Mouse (Mus musculus): Measurements from ENCODE around the gene Pbld2.
"Not testable (repeated sequence)": the region's sequence is repeated elsewhere in the genome, so short reads cannot be mapped to it uniquely, and the experiment has no call there.

Pbld2 gene

DNA sequence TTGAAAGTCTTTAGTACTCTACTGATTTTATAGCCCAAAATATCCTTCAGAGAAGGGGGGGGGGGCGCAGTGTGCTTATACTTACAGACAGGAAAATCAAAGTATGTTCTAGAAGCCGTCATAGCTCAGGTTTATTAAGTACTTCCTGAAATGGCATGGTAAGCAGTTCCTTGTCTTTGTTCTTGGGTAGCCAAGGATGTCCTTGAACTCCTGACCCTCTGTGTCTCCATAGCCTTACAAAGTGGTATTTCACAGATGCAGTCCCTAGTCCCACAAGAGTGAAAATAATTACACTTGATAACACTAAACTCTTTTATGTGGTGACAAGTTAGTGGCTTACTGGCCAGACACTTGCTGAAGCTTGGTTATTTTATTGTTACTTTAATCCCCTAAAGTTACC is 901 bp downstream of the Pbld2 start:
- intact Hi-C loops (cut with DNase I): no loop called here

DNA sequence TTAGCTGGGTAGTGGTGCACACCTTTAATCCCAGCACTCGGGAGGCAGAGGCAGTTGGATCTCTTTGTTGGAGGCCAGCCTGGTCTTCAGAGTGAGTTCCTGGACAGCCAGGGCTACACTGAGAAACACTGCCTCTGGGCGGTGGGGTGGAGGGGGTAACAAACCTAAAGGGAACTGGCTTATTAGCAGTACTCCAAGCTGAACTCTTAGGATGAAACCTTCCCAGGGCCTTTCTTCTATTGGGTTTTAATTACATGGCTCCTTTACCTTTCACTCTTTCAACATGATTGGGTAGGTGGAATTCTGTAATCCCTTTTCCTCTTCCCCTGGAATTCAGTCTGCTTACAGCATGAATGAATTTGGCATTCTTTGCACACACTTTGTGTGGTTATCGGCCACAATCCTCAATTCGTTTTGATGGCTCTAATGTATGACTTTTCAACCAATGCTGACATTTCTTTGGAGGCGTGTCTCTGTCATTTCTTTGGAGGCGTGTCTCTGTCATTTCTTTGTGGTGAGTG is 1.4 kb downstream of the Pbld2 start:
- intact Hi-C loops (cut with DNase I): no loop called here

DNA sequence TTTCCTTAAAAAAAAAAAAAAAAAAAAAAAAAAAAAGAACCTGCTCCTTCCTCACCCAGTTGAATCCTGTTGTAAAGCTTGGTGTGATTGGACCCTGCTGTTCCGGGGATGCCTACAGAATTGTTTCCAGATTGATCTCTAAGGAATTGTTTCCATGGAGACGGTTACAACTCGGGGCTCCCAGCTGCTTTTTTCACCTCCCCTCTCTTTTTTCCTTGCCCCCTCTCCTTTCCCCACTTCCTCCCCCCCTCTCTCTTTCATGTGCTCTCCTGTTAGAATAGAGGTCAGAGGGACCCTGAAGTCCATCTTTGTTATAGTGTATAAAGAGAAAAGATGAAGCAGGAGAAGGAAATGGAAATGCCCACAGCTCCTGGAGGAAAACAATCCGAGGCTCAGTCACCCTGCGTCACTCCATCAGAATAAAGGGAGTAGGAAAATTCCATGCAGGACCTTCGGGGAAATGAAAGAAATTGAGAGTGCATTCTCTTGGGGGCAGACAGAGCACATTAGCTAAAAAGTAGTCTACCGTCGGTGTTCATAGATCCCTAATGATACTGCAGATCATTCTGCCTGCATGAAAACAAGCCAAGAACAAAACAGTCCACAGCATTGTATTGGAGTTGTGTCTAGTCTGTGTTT is 2.2 kb downstream of the Pbld2 start:
- intact Hi-C loops (cut with DNase I): no loop called here

DNA sequence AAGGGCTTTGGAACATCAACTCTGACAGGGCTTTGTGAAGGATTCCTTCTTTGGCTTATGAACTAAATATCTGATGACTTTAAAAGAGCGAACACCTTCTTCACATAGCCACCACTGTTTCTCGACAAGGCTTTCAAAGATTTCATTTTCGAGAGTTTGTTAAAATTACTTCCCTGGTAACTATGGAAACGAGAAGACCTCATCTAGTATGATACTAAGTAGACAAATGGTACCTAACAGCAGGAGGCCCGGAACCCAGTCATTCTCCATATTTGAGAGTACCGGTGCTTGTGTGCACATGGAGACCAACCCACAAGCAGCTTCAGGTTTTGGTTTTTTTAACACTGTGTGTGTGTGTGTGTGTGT is 2.7 kb downstream of the Pbld2 start:
- intact Hi-C loops (cut with DNase I): no loop called here

DNA sequence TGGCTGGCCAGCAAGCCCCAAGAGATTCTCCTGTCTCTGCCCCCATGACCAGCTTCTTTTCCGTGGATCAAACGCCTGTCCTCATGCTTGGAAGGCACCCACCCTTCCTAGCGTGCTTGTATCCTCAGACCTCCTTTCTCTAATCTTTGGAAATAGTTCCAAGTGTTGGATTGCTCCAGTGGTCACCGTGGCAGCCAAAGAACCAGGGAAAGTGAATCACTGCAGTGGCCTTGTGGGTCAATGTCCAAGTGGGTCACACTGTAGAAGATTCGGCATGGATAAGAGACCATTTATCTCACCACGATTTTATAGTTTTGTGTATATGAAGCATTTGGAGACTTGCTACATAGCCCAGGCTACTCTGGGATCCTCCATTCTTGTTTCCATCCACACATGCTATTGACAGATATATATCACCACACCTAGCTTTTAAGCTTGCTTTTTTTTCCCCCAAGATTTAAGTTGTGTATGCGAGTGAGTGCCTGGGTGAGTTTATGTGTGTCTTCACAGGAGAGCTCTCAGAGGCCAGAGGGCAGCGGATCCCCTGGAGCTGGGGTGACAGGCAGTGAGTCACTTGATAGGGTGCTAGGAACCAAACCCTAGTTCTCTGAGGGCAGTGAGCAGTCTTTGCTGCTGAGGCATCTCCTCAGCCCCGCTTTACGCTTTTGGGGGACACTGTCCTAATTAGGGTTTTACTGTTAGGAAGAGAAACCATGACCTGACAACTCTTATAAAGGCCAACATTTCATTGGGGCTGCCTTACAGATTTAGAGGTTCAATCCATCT is 3.5 kb downstream of the Pbld2 start:
- intact Hi-C loops (cut with DNase I): loop anchor here (2.0 kb wide), 1 partner anchor 31 kb away; no protein-coding TSS in a partner anchor

DNA sequence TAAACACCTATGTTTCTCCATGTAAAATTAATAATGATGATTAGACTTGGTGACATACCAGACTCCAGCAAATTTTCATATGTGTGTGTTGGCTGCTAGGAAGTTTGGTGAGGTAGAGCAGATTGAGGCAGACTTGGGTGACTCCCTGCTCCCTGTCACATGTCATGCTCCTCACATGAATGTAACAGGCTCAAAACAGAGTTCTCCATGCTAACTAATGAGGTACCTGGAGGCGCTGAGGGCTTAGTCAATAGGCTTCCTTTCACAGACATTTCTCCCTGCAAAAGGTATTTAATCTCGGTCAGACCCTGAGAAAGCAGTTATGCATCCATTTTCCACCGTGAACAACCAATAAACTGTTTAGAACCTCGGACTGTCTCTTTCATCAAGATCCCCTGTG is 4.3 kb downstream of the Pbld2 start:
- intact Hi-C loops (cut with DNase I): loop anchor here (2.0 kb wide), 1 partner anchor 30 kb away; no protein-coding TSS in a partner anchor

DNA sequence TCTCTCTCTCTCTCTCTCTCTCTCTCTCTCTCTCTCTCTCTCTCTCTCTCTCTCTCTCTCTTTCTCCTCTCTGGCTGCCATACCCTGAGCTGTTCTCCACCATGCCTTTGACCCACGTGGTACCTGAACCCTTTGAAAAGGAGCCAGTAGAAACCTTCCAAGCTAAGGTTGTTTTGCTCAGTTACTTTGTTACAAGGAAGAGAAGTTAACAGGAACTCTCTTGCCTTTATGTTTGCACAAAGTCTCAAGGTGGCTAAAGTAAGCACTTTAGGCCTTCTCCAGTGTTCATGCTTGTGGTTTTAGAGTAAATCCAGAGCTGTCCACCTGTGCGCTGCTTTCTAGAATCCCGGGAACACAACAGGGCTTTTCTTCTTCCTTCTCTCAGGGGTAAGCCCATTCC is 8.2 kb downstream of the Pbld2 start:
- intact Hi-C loops (cut with DNase I): no loop called here

DNA sequence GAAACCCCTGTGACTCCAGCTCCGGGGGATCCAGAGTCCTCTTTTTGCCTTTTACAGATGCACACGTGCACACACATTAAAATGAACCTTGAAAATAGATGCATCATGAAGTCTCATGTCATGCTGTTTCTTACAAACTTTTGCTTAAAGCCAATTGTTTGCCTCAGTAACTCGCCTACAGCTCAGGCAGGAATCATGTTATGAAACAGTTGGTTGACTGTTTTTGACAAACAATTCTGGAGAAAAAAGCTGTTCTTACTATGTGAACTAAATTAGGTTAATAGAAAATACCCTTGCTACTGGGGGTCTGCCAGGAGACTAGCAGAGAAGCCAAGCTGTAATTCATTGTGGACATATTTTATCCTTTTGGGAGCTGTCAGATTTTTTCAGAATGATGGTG is 8.8 kb downstream of the Pbld2 start:
- intact Hi-C loops (cut with DNase I): no loop called here

DNA sequence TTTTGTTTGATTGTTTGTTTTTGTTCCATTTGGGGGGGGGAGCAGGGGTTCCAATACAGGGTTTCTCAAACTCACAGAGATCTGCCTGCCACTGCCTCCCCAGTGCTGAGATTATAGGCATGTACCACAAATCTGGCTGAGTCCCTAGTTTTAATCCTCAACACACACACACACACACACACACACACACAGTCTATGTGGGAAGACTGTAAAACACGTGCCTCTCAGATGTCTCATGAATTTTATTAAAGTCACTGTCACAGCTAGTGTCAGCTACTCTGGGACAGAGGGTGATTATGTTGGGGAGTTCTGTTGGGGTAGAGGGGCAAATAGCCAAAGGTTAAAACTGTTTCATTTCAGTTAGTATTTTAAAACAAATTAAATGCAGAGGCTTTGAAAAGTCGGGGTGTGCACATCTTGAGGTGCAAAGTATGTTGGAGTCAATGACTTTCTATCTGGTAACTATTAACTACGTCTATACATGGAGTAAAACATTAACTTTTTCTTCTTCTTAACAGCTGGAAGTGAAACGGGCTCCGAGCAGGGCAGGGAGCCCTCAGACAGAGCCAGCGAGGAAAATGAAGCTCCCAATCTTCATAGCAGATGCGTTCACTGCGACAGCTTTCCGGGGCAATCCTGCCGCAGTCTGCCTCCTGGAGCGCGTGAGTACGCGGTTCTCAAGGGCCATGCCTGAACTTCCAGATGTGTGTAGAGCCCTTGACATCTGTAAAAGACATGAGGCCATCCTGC is 14.6 kb downstream of the Pbld2 start:
- intact Hi-C loops (cut with DNase I): no loop called here

DNA sequence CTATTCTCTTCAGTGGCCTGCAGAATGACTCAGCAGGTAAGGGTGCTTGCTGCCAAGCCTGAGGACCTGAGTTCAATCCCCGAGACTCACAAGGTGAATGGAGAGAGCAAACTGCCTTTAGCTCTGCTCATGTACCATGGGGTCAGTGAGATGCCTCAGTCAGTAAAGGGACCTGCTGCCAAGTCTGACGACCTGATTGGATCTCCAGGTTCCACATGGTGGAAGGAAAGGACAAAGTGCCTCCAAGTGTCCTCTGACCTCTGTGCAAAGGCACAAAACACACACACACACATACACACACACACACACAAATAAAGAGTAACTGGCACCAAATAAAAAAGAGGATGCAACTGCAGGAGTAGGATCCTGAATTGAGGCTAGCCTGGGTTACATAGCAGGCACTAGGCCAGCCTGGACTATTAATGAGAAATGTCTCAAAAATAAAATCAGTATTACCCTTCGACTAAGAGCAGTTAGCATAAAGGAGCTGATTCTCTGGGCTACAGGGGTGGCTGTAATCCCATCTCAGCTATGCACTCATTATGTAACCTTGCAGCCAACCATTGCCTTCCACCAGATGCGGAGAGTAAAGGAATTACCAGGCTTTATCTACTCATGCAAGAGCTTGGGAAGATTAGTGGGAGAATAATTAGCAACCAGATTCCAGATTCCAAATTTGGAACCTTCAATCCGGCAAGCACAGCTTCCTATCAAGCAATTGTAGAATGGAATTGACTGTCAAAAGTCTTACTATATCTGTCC is 15.9 kb downstream of the Pbld2 start:
- intact Hi-C loops (cut with DNase I): loop anchor here (10.0 kb wide), 1 partner anchor 75 kb away; no protein-coding TSS in a partner anchor

DNA sequence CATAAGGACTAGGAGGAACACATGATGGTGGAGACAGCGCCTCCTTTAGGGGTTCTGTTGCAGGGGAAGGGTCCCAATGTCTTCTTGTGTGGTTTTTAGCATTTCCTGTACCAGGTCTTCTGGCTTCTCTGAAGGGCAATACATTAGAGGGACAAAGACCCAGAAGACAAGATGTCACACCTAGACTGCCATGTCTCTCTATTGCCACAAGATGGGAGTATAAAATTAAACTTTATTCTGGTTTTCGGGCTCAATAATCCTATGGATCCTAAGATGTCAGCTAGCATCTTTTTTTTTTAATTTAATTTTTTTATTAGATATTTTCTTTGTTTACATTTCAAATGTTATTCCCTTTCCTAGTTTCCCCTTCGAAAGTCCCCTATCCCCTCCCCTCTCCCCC is 19.0 kb downstream of the Pbld2 start:
- intact Hi-C loops (cut with DNase I): loop anchor here (10.0 kb wide), 1 partner anchor 72 kb away; no protein-coding TSS in a partner anchor

DNA sequence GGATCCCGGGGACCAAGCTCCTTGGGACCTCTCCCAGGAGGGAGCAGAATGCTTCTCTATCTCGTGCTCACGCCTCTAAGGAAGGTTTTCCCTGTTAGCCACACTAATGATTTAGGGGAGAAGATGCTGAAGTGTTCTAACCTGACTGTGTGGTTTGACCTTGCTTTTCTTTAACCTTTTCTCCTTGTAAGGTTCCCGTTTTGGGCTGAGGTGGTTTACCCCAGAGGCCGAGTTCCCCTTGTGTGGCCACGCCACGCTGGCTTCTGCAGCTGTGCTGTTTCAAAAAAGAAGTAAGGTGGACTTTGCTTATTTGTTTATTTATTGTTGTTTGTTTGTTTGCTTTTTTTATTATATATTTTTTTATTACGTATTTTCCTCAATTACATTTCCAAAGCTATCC is 23.6 kb downstream of the Pbld2 start:
- intact Hi-C loops (cut with DNase I): loop anchor here (10.0 kb wide), 1 partner anchor 67 kb away; no protein-coding TSS in a partner anchor

DNA sequence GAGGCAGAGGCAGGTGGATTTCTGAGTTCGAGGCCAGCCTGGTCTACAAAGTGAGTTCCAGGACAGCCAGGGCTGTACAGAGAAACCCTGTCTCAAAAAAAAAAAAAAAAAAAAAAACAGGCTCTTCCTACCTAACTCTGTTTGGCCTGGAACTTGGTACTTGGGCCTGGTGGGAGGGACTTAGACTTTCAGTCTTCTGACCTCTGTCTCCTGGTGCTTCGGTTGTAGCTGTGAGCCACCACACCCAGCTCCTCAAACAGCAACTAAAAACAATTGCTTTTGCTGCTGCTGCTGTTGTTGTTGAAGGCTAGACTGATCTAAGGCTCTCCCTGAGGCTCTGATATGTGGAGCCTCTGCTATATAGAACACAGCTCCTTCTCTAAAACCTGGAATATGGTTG is 25.0 kb downstream of the Pbld2 start:
- intact Hi-C loops (cut with DNase I): loop anchor here (10.0 kb wide), 1 partner anchor 66 kb away; no protein-coding TSS in a partner anchor

DNA sequence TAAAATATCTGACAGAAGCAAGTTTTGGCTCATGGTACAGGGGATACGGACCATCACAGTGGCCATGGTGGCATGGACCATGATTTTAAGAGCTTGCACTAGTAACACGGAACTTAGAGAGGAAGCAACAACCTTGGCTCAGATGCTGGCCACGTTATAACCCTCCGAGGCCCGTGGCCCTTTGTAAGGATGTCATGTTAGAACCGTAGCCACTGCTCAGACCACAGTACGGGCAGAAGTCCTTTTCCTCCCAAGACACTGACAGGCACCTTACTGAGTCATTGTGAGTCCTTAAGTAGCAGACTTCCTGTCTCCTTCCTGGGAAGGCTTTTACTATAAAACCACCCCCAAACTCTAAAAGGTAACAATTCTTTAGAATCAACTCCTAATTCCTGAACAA is 27.2 kb downstream of the Pbld2 start:
- intact Hi-C loops (cut with DNase I): no loop called here

DNA sequence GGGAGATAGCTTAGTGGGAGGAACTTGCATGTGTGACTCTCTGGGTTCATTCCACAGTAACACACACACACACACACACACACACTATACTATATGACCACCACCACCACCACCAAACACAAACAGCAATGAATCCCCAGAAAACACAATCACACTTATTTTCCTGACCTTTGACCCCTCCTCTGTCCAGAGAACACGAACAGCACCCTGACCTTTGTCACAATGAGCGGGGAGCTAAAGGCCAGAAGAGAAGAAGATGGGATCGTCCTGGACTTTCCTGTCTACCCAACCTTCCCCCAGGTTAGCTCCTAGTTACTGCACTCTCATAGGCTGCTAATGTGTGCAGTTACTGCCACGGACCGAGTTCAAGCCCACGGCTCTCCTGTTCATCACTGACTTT is 27.9 kb downstream of the Pbld2 start:
- intact Hi-C loops (cut with DNase I): no loop called here

DNA sequence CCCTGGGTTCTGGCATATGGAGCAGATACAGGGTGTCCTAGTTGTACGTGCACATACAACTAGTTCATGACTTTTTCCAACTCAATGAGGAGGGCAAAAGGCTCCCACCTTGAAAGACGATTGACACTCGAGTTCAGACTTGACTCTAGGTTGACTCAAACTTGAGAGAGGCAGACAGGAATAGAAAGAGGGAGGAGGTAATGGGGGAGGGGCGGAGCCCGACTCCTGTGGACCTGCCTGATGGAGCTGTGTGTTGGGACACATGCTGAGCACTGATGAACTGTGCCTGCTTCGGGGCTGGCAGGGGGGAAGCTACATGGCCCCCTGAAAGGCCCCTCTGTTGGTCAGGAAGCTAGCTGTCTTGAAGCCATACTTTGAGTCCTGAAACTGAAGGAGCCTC is 28.9 kb downstream of the Pbld2 start:
- intact Hi-C loops (cut with DNase I): no loop called here

DNA sequence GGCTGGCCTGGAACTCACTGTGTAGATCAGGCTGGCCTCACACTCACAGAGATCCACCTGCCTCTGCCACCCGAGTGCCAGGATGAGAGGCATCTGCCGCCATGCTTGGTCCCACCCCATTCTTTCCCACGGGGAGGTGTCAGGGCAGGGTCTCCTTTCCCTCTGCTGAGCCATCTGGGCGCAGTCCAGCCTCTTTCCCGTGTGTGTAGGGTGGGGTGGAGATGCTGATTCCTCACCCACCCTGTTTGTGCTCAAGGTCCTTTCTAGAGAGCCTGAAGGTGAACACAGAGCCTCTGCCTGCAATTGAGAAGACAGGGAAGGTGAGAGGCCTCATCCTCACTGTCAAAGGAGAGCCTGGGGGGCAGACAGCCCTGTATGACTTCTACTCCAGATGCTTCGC is 30.0 kb downstream of the Pbld2 start:
- intact Hi-C loops (cut with DNase I): not testable (repeated sequence)

DNA sequence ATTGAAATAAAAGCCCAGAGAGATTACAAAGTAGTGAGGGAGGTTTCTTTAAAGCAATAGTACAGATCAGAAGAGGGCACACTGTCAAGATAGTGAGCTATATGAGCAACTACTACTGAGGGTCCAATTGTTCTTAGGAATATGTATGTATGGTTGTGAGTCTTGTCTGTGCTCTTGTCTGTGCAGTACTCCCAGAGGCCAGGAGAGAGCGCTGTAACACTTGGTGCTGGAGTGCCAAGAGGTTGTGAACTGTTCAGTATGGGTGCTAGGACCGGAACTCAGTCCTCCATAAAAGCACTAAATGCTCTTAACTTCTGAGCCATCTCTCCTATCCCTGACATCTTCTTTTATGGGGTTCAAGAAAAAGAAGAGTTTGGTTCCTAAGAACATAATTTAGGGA is 30.5 kb downstream of the Pbld2 start:
- intact Hi-C loops (cut with DNase I): no loop called here

DNA sequence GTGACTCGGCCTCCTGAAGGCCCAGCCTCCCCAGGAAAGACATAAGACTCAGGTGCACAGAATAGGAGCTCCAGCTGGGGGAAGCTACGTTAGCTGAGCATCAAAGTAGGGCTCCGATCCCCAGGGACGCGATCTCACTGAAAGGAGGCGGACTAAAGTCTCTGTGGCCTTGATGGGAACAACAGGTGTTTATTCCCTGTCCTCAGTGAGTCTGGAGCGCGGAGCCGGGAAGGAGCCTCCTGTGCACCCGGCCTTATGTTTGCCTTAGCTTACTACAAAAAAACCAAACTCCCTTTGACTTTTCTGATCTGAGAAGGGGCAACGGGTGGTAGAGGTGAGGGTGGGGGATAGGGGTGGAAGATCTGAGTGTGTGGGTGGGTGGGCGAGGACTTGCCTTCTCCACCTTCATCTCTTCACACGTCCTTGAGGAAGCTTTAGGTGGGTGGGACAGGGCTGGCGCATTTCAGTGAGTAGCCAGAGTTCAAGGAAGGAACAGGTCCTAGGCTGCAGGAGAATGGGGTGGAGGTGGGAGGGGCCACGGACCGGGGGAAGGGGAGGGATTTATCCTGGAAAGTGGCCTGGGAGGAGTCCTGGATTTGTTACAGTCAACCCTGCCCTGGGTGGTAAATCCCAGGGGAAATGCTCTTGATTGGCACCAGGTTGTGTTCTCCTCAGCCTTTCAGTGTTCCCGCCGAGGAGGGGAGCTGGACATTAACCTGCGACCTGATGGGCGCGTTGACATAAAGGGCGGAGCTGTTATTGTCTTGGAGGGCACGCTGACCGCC is 33.0 kb downstream of the Pbld2 start:
- intact Hi-C loops (cut with DNase I): no loop called here

DNA sequence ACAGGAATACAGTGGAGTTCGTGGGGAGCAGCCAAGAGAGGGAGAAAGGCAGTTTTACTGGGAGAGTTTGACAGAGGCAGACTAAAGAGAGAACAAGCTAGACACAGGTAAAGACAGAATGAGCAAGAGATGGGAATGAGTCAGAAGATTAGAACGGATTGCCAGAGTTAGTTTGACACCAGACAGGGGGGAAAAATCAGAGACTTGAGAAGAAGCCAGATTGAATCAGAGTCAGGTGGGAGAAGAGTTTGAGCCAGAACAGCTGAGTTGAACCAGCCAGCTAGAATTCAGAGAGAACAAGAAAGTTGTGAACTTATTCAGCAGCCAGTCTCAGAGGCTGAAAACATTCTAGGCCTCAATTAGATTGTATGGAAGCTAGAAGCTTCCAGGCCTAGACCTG is 35.7 kb downstream of the Pbld2 start, which contains the start of gene Pbld1:
Gene Pbld1 (plus strand): TSS at position 301 of the 400 bp plus-strand sequence.
- intact Hi-C loops (cut with DNase I): loop anchor here (2.0 kb wide), 1 partner anchor 31 kb away; no protein-coding TSS in a partner anchor
